Mouse (Mus musculus) heart, embryonic 16.5 days (tissue): ENCODE results near the gene Cyp4v3. TPM values are rescaled to one million over a fixed set of nuclear protein-coding genes. Genes with fewer than 3 reads are reported as not detected.
"Not testable (repeated sequence)": the region's sequence is repeated elsewhere in the genome, so short reads cannot be mapped to it uniquely, and the experiment has no call there.

Experiments used
- ATAC-seq: fragments of 200-750 bp; cut with Nextera tagmentation; replicated peaks from 2 replicates; pipeline ENCODE4 v1.8.0; 2017; ENCODE audit warnings: moderate number of reproducible peaks; ENCODE audit not compliant: insufficient read depth, low FRiP score; ENCODE audit errors: extremely low read depth
- H3K27ac ChIP-seq: fragments of 300-500 bp; sonication (generic); 2 replicates; pipeline ENCODE4 v1.5.1; 2014; ENCODE audit warnings: mild to moderate bottlenecking, low read length, control low read depth, moderate library complexity
- H3K27me3 ChIP-seq: fragments of 300-500 bp; sonication (generic); 2 replicates; pipeline ENCODE4 v1.6.1; 2014; ENCODE audit warnings: low read length, mixed read lengths; ENCODE audit not compliant: control insufficient read depth, insufficient read depth
- H3K36me3 ChIP-seq: fragments of 300-500 bp; sonication (generic); 2 replicates; pipeline ENCODE4 v1.6.1; 2014; ENCODE audit not compliant: control insufficient read depth, insufficient read depth
- H3K4me1 ChIP-seq: fragments of 300-500 bp; sonication (generic); 2 replicates; pipeline ENCODE4 v1.6.1; 2014; ENCODE audit warnings: low read length, mixed read lengths; ENCODE audit not compliant: control insufficient read depth, insufficient read depth
- H3K4me2 ChIP-seq: fragments of 300-500 bp; sonication (generic); 2 replicates; pipeline ENCODE4 v1.6.1; 2014; ENCODE audit warnings: low read depth, mild to moderate bottlenecking, control low read depth, low read length
- H3K4me3 ChIP-seq: fragments of 300-500 bp; sonication (generic); 2 replicates; pipeline ENCODE4 v1.5.1; 2014; ENCODE audit warnings: mild to moderate bottlenecking, control low read depth, low read length
- H3K9ac ChIP-seq: fragments of 300-500 bp; sonication (generic); 2 replicates; pipeline ENCODE4 v1.6.1; 2014; ENCODE audit warnings: low read length, control low read depth
- H3K9me3 ChIP-seq: fragments of 300-500 bp; sonication (generic); replicated peaks from 2 replicates; pipeline ENCODE4 v1.6.1; 2016; ENCODE audit warnings: low read length; ENCODE audit not compliant: control insufficient read depth
- WGBS: fragments of 180-500 bp; shearing (Covaris S2); extraction: QIAGEN DNeasy Blood & Tissue Kit; methylation state at CpG from one replicate; pipeline ENCODE4 v1.1.7; 2014; 5-methylcytosine and 5-hydroxymethylcytosine counted together
- polyA plus RNA-seq: library from polyadenylated mRNA; unstranded; fragments of >200 nt; fragmentation: Nextera tagmentation; extraction: Ambion mirVana; gene quantifications from 2 replicates; pipeline ENCODE4 v1.2.1, GENCODE M21; 2015

The Cyp4v3 gene
- polyA plus RNA-seq, 1 experiment from 2014 or later: 1.1 TPM

- Histone ChIP-seq H3K4me2 (no peak overlapping the region), H3K36me3 (no peaks in the 10 kb centered on the region), H3K27me3 (no peaks in the 10 kb centered on the region), H3K9me3 (no peaks in the 10 kb centered on the region), H3K27ac (no peak overlapping the region), H3K4me1 (peaks cover 4% of the 10 kb centered on the region; the same call in 1 of the 2 replicates), H3K9ac (no peak overlapping the region), H3K4me3 (no peak overlapping the region)
- no peak for ATAC-seq
- WGBS: 88% methylated on average over 6 of the region's 6 CpGs
Observed at GRCm38 (mm10) chr8:45329206-45329980, 3.6 kb downstream of the Cyp4v3 start.

DNA sequence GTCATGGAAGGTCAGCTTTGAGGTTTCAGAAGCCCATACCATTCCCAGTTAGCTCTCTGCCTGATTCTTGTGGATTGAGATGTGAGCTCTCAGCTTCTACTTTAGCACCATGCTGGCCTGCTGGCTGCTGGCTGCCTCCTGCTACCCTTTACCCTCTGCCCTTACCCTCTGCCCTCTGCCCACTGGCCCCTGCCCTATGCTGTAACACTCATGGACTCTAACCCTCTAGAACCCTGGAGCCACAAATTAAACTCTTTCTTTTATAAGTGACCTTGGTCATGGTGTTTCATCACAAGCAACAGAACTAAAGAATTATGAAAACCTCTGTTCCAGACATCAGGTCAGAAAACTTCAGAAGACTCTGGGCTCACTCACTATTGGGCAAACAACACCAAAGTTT lies 5.9 kb downstream of the Cyp4v3 start:
- not testable (repeated sequence) for H3K9ac ChIP-seq, H3K27me3 ChIP-seq, H3K4me1 ChIP-seq, H3K4me2 ChIP-seq, H3K4me3 ChIP-seq, H3K36me3 ChIP-seq, H3K9me3 ChIP-seq, H3K27ac ChIP-seq, ATAC-seq

GRCm38 (mm10) chr8:45324151-45324550 lies 8.9 kb downstream of the Cyp4v3 start:
- 81% methylated on average over 4 of the region's 4 CpGs for WGBS
- Histone ChIP-seq H3K4me1 (no peaks in the 10 kb centered on the region), H3K27me3 (no peaks in the 10 kb centered on the region), H3K9ac (no peak overlapping the region), H3K9me3 (no peaks in the 10 kb centered on the region), H3K4me3 (no peak overlapping the region), H3K36me3 (no peaks in the 10 kb centered on the region), H3K4me2 (no peak overlapping the region), H3K27ac (no peak overlapping the region)
- no peak for ATAC-seq

DNA sequence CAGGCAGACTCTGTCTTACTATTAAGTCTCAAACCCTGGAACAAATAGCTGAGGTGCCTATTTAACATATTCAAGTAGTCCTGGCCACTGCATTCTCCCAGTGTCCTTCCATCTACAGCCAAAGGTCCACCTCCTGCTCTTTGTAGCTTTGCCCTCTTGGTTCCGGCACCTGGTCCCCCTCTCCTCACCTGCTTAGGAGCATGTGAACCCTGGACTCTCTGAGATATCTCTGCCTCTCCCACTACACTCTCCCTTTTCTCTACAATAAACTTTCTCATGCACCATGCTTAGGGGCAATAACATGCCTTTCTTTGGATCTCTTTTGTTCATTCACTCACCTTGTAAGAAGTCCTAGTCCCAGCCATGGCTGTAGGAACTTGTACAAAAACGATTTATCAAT lies 11.7 kb downstream of the Cyp4v3 start:
- 75% methylated on average over 2 of the region's 2 CpGs for WGBS

DNA sequence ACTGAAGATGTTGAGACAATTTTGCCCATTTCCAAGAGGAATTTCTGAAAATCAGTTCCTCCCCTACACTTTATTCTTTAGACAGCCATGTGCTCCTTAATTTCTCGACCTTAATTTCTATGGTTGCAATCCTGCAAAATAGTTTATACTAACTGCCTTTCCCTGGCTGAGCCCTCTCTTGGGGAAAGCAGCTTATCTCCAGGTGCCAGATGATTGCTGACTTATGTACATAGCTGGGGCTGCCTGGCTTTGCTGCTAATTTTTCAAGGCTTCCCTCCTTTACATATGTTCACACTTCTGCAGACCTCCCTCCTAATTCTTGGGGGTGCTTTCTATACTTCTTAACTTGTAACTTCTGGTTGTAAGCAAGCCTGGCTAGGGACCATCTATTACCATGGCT lies 12.1 kb downstream of the Cyp4v3 start:
- Histone ChIP-seq H3K27ac (no peak overlapping the region), H3K9ac (no peak overlapping the region), H3K4me3 (no peak overlapping the region), H3K27me3 (no peaks in the 10 kb centered on the region), H3K4me2 (no peak overlapping the region), H3K4me1 (no peaks in the 10 kb centered on the region), H3K9me3 (no peaks in the 10 kb centered on the region), H3K36me3 (no peaks in the 10 kb centered on the region)
- WGBS: 24% methylated on average over 1 of the region's 1 CpGs
- no peak for ATAC-seq

More for the DNA sequence above, 11.7 kb downstream of the Cyp4v3 start:
- Histone ChIP-seq H3K4me3 (no peak overlapping the region), H3K4me2 (no peak overlapping the region), H3K27me3 (no peaks in the 10 kb centered on the region), H3K36me3 (no peaks in the 10 kb centered on the region), H3K9me3 (no peaks in the 10 kb centered on the region), H3K9ac (no peak overlapping the region), H3K4me1 (no peaks in the 10 kb centered on the region), H3K27ac (no peak overlapping the region)
- no peak for ATAC-seq

DNA sequence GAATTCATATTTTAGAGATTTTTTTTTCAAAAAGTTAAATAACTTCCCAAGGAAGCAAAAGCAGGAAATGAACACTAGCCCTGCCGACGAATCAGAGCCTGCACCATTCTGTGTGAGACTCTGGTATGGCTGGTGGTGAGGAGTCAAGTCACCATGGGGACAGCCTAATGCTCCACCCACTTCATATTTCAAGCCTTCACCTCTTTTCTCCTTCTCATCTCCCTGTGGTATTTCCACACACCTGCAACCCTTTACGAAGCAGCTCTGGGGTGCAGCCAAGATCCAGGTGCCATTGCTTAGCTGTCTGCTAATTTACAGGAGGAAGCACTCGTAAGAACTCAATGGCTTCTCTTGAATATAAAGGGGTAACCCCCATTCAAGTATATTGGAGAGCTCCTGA lies 22.0 kb downstream of the Cyp4v3 start:
- 77% methylated on average over 4 of the region's 4 CpGs for WGBS
- no peaks in the 10 kb centered on the region for H3K27me3 ChIP-seq
- no peak overlapping the region for H3K4me2 ChIP-seq
- H3K4me3 ChIP-seq: no peak overlapping the region
- no peak overlapping the region for H3K27ac ChIP-seq
- H3K9me3 ChIP-seq: no peaks in the 10 kb centered on the region
- no peaks in the 10 kb centered on the region for H3K4me1 ChIP-seq
- no peaks in the 10 kb centered on the region for H3K36me3 ChIP-seq
- H3K9ac ChIP-seq: no peak overlapping the region
- ATAC-seq: no peak

DNA sequence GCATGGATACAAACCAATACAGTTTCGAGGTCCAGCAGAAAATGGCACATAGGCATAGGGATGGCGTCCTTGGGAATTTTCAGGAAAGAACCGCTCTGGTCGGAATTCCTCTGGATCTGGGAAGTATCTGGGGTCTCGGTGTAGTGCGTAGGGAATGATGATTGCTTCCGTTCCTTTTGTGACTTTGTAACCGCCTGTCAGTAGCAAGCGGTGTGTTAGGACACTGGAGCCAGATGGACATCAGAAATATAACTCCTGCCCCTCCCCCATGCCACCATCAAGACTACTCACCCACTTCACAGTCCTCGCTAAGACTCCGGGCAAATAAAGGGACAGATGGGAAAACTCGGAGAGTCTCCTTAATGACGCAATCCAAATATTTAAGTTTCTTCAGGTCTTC lies 24.6 kb downstream of the Cyp4v3 start, which contains the start of gene Gm45753:
Gm45753 (minus strand) TSS at position 101 of the 400 bp plus-strand sequence.
- ATAC-seq: no peak
- Histone ChIP-seq H3K4me3 (no peak within 1 kb of the TSS), H3K36me3 (no peaks in the 10 kb centered on the region), H3K4me2 (no peak within 1 kb of the TSS), H3K9me3 (no peaks in the 10 kb centered on the region), H3K27me3 (no peaks in the 10 kb centered on the region), H3K4me1 (no peaks in the 10 kb centered on the region), H3K9ac (no peak within 1 kb of the TSS), H3K27ac (no peak within 1 kb of the TSS)
- WGBS: 87% methylated on average over 13 of the region's 13 CpGs

- no peaks in the 10 kb centered on the region for H3K27me3 ChIP-seq
- no peaks in the 10 kb centered on the region for H3K36me3 ChIP-seq
- no peak overlapping the region for H3K9ac ChIP-seq
- H3K4me1 ChIP-seq: no peaks in the 10 kb centered on the region
- 90% methylated on average over 1 of the region's 1 CpGs for WGBS
- no peak overlapping the region for H3K4me3 ChIP-seq
- no peak overlapping the region for H3K27ac ChIP-seq
- no peak for ATAC-seq
- no peak overlapping the region for H3K4me2 ChIP-seq
- no peaks in the 10 kb centered on the region for H3K9me3 ChIP-seq
Observed at GRCm38 (mm10) chr8:45305479-45305878, 27.5 kb downstream of the Cyp4v3 start.

- WGBS: 86% methylated on average over 3 of the region's 3 CpGs
Observed at GRCm38 (mm10) chr8:45304354-45304753, 28.7 kb downstream of the Cyp4v3 start.

More at GRCm38 (mm10) chr8:45304354-45304753, 28.7 kb downstream of the Cyp4v3 start:
- Histone ChIP-seq H3K4me2 (no peak overlapping the region), H3K4me3 (no peak overlapping the region), H3K36me3 (no peaks in the 10 kb centered on the region), H3K9ac (no peak overlapping the region), H3K27ac (no peak overlapping the region), H3K4me1 (no peaks in the 10 kb centered on the region), H3K27me3 (no peaks in the 10 kb centered on the region), H3K9me3 (no peaks in the 10 kb centered on the region)
- ATAC-seq: no peak
